Mouse (Mus musculus): ENCODE measurements around the gene Faf1. TPM values are rescaled to one million over a fixed set of nuclear protein-coding genes. Genes with fewer than 3 reads are reported as not detected.
"Not testable (repeated sequence)": the region's sequence is repeated elsewhere in the genome, so short reads cannot be mapped to it uniquely, and the experiment has no call there.

Gene Faf1
- total RNA-seq, 2 experiments from 2014 or later: 38.8 to 40.3 TPM

DNA sequence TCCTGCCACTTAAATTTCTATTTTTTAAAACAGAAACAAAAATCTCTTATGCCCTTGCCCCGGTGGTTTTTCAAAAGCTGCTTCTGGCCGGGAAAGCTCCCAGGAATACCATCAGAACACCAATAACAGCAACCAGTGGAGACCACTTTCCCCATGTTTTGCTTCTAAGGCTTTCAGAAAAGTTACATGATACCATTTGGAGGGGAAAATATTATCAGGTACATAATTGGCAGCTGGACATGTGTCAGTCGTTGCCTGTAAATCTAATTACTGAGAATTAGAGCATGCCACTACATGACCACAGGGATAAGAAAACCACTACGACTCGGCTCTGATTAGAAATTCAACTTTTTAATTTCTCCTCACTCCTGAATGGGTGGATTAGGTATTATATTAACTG lies 12.3 kb upstream of the Faf1 start:
- intact Hi-C loops (cut with DNase I): no loop called here
- DNase-seq (ENCODE audit: low spot score): no peak

DNA sequence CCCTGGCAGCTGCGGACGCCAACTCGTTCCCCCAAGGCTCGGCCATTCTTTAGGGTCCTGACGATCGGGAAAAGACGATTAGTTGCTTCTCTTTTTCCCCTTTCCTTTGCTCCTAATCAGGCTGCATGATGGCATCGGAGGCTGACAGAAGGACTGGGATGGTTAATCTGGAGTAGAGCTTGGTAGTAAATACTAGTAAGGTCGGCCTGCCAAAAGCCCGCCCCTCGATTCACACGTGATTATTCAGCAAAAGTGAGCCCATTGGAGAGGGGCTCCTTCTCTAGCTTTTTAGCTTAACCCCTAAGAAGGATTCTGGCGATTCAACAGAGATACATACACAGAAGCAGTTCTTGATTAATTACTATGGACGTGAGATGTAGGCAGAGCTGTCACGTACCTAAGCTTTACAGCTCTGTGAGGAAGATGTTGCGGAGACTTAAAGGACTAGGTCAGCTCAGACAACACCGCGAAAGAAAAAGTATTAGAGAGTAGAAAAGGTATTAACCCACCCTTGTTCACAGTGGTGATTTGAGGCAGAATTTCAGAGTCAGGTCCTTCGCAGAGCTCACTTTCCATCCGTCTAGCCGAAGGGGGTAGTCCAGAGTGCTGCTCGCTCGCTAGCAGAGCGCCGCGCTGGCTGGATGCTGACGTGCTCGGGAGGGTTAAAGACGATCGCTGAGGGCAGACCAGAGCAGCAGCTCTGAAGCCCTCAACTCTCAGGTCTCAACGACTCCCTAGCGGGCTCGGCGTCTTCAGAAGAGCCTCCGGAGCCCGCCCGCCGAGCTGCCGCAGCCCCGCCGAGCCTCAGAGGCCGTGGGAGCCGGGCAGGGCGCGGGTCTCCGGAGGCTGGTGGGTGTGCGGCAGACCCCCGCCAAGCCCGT lies 11.0 kb upstream of the Faf1 start:
- intact Hi-C loops (cut with DNase I): no loop called here

DNA sequence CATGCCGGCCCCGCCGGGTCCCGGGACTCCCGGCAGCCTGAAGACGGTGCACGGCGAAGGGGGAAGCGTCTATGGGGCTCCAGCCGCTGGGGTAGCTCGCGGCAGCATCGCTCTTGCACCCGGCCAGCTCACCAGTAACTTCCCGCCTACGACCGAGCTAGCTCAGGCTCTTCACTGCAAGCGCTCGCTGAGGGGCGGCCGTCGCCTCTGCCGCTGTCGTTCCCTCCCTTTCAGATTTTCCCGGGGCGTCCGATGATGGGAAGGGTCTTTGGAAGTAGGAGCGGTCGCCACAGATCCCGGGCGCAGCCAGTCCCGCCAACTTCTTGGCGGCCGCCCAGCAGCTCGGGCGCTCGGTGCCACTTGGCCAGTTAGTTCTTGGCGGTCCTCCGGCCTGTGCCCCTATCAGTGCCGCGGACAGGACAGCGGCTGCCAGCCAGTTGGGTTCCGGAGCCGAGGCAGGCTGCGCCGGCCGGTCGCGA lies 10.4 kb upstream of the Faf1 start:
- intact Hi-C loops (cut with DNase I): loop anchor here (1.0 kb wide), 1 partner anchor 10 kb away; the partner anchor contains the start of gene Faf1
- peak; percentile 44 for DNase-seq (ENCODE audit: low spot score)

More for the DNA sequence above, 11.0 kb upstream of the Faf1 start:
- DNase-seq (ENCODE audit: low spot score): peak; percentile 69

- intact Hi-C loops (cut with DNase I): loop anchor here (1.0 kb wide), 1 partner anchor 10 kb away; the partner anchor contains the start of gene Faf1
- peak; percentile 85 for DNase-seq (ENCODE audit: low spot score)
Measured at GRCm38 (mm10) chr4:109666461-109667269, 9.7 kb upstream of the Faf1 start, which contains the start of gene Cdkn2c. Gene Cdkn2c (minus strand): TSS chr4:109667189.

- intact Hi-C loops (cut with DNase I): no loop called here
- no peak for DNase-seq (ENCODE audit: low spot score)
Measured at GRCm38 (mm10) chr4:109667518-109667917, 8.9 kb upstream of the Faf1 start.

DNA sequence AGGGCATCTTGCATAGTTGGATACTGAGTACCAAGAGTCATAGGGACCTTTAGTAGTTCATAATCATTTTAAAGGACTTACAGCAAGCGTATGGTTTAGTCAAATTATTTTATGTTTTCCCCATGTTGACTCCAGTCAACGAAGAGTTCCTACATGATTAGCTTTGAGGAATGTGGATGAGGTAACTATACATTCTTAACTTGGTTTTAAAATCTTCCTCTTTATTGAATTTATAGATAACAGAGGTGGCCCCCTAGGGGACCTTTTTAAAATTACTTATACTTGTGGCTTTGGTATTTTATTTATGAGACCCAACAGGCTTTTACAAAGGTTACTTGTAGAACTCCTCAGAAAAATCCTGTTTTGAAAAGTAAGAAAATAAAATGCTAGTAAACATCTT lies 6.2 kb upstream of the Faf1 start:
- intact Hi-C loops (cut with DNase I): no loop called here
- DNase-seq (ENCODE audit: low spot score): no peak

GRCm38 (mm10) chr4:109671941-109672340 lies 4.4 kb upstream of the Faf1 start:
- no peak for DNase-seq (ENCODE audit: low spot score)
- intact Hi-C loops (cut with DNase I): no loop called here

DNA sequence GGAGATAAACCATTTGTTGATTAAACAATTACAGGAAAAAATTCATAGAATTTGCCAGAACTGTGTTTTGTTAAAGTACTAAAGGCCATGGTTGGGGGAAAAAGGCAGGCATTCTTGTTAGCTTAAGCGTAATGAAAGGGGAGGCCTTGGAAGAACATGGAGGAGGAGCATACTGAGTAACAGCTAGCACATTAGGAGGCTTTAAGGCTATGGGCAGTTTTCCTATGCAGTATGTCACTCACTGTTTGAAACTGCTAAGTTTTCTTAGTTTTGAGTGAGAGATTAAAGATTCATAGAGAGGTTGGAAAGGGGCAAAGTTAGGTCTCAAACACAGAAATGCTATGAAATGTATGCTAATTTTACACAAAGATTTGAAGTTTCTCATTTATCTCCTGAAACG lies 2.3 kb upstream of the Faf1 start:
- DNase-seq (ENCODE audit: low spot score): no peak
- intact Hi-C loops (cut with DNase I): no loop called here

DNA sequence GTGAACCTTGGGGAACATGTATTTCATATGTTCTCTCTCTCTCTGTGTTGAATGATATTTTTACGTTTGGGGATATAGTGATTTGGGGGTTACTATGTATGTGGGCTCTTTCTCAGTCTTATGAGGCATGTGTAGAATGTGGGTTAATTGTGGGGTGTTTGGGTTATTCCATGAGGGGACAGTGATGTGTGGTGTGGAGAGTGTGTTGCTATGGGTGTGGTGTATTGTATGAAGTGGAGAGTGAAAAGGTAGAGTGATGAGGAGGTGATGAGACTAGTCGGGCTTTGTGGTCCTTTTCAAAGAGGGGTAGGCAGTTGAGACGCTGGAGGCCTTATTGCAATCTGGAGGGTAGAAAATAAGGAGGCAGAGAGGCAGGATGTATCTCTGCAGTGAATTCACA lies 833 bp downstream of the Faf1 start:
- intact Hi-C loops (cut with DNase I): no loop called here
- no peak for DNase-seq (ENCODE audit: low spot score)

- DNase-seq (ENCODE audit: low spot score): no peak
- intact Hi-C loops (cut with DNase I): no loop called here
Measured at GRCm38 (mm10) chr4:109683561-109683960, 7.2 kb downstream of the Faf1 start.

GRCm38 (mm10) chr4:109692674-109693073 lies 16.3 kb downstream of the Faf1 start:
- intact Hi-C loops (cut with DNase I): no loop called here
- no peak for DNase-seq (ENCODE audit: low spot score)

- intact Hi-C loops (cut with DNase I): loop anchor here (10.0 kb wide), 1 partner anchor 266 kb away; no protein-coding TSS in a partner anchor
- DNase-seq (ENCODE audit: low spot score): not testable (repeated sequence)
Measured at GRCm38 (mm10) chr4:109700727-109701126, 24.3 kb downstream of the Faf1 start.

DNA sequence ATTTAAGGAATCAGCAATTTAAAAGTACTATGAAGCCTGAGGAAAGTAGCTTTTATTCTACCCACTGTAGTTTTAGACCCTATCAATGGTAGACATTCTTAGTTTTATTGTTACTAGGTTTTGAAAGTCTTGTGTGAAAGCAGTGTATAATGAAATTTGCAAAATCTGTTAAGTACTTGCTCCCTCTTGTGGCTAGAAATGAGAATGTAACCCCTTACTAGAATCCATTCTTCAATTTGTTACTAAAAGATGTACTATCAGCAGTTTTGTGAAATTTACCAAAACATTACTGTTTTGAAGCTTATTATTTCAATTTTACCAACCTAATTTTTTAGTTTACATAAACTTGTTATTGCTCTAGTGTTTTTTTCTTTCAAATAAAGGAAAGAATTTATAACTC lies 27.2 kb downstream of the Faf1 start:
- intact Hi-C loops (cut with DNase I): loop anchor here (2.0 to 10.0 kb wide), 2 partner anchors 127 to 269 kb away; no protein-coding TSS in a partner anchor
- no peak for DNase-seq (ENCODE audit: low spot score)

- no peak for DNase-seq (ENCODE audit: low spot score)
- intact Hi-C loops (cut with DNase I): loop anchor here (5.0 to 10.0 kb wide), 2 partner anchors 203 to 271 kb away; no protein-coding TSS in a partner anchor
Measured at GRCm38 (mm10) chr4:109705349-109705748, 29.0 kb downstream of the Faf1 start.

- intact Hi-C loops (cut with DNase I): no loop called here
- no peak for DNase-seq (ENCODE audit: low spot score)
Measured at GRCm38 (mm10) chr4:109719281-109719680, 42.9 kb downstream of the Faf1 start.

- intact Hi-C loops (cut with DNase I): loop anchor here (2.0 to 5.0 kb wide), 2 partner anchors 152 to 287 kb away; no protein-coding TSS in a partner anchor
Measured at GRCm38 (mm10) chr4:109729281-109729680, 52.9 kb downstream of the Faf1 start.

DNA sequence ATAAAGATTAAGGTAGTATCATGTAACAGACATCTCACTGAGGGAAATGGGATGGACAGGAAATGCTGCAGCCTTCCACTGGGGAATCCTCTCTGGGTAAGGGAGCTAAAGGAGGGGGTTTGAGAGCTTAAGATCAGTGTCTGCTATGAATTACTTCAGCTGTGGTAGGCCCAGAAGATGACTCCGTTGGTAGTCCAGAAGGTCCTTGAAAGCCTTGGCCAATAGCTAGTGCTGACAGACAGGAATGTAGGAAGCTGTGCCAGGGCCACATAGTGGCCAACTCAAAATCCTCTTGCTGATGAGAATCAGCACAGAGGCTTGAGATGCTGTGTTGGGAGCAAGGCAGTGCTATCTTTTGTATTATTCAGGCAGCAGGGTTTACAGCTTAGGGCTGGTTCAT lies 59.4 kb downstream of the Faf1 start:
- intact Hi-C loops (cut with DNase I): no loop called here
- peak; percentile 6 for DNase-seq (ENCODE audit: low spot score)

More at GRCm38 (mm10) chr4:109729281-109729680, 52.9 kb downstream of the Faf1 start:
- no peak for DNase-seq (ENCODE audit: low spot score)

GRCm38 (mm10) chr4:109743984-109744383 lies 67.6 kb downstream of the Faf1 start:
- intact Hi-C loops (cut with DNase I): loop anchor here (5.0 kb wide), 1 partner anchor 278 kb away; no protein-coding TSS in a partner anchor
- no peak for DNase-seq (ENCODE audit: low spot score)

DNA sequence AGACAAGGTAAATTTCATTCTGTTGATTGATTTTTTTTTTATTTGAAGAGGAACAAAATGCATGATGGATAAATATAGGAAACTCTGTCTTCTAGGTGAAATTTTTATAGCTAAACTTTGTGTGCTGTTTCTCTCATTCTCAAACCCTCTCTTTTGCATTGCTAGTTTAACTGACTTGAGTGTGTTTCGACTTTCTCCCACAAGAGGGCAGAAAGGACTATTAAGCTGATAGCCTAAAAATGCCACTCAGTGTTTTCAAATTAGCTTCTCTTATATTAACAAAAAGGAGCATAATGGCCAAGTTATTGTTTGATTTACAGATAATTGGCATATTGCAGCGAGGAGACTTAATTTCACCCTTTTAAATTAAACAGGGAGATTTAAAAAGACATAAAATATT lies 82.6 kb downstream of the Faf1 start:
- DNase-seq (ENCODE audit: low spot score): no peak
- intact Hi-C loops (cut with DNase I): loop anchor here (1.0 kb wide), 1 partner anchor 262 kb away; no protein-coding TSS in a partner anchor

DNA sequence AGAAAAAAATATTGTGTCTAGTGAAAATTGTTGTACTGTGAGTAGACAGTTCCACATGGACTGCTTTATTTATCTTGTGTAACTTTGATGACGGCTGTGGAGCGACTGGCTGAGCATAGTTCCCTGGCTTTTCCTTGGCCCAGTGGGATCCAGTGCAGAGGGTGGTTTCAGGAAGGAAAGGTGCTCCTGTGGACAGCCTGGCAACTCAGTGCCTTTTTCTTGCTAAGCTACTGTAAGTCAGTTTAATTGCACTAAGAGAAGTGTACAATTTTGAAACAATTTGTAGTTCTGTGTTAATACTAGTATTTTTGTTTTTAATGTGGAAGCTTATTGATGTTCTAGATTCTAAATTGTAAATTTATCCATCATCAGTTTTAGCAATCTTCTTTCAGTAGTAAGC lies 83.5 kb downstream of the Faf1 start:
- DNase-seq (ENCODE audit: low spot score): no peak
- intact Hi-C loops (cut with DNase I): loop anchor here (1.0 kb wide), 1 partner anchor 261 kb away; no protein-coding TSS in a partner anchor

All from heart, postnatal 25 days (tissue).